Mouse (Mus musculus): ENCODE results near the gene Foxn3. TPM values are rescaled to one million over a fixed set of nuclear protein-coding genes. Genes with fewer than 3 reads are reported as not detected.

The Foxn3 gene
- polyA plus RNA-seq, 1 experiment = 71.3 TPM

DNA sequence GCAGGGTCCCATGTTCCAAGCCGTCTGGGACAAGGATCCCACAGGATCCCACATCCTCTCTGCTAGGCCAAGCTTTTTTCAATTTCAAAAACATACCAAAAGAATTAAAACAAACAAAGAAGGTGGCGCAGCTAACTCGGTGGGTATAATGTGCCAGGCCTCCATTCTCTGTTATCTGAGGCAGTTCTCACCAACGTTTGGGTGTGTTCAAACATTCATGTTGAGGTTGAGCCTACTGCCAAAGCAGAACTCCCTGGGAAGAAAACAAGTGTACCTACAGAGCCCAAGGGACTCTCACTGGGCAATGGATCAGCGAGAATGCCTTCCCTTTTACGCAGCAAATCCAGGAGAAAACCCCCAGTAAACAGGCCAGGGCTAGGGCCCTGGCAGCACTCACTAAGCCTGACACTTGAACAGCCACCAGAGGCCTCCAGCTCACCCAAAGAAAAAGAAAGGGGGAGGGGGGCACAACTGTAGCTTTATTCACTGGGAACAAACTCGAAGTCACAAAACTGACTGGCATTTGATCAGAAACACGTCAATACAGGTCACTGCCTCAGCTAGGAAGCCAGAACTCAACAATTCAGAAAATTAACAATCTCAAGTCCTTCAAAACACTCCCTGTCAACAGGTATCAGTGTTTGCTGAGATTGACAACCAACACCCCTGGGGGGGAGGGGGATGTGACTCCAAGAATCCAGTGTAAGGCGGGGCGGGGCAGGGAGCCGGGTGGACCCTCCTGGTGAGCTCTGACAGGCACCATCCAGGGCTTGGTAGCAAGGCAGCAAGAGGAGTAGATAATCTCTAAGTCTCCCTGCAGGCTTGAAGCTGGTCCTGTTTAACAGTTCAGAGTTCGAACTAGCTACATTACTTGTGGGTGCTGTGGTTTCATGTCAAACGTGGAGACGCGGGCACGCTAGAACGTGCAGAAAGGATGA, 177.2 kb downstream of the Foxn3 start:
- WGBS = 86% methylated on average over 17 of the region's 17 CpGs
- Histone ChIP-seq H3K4me1 (replicated peaks; ENCODE audit: control insufficient read depth, insufficient read depth, low read length) (peaks cover 5% of the 10 kb centered on the region), H3K36me3 (ENCODE audit: control insufficient read depth, insufficient read depth, low read length) (peaks cover 3% of the 10 kb centered on the region; the same call in 1 of the 2 replicates), H3K27me3 (ENCODE audit: control insufficient read depth, insufficient read depth, low read length) (no peaks in the 10 kb centered on the region), H3K27ac (ENCODE audit: control insufficient read depth, insufficient read depth, low read length) (no peak overlapping the region), H3K4me3 (ENCODE audit: control insufficient read depth, insufficient read depth, low read length) (no peak overlapping the region)
- DNase-seq = no peak
- TF ChIP-seq CTCF (IDR thresholded peaks at IDR 0.05; ENCODE audit: borderline replicate concordance, control insufficient read depth, extremely low read depth, insufficient read depth, low read length, poor library complexity) (no peak), POLR2A (IDR thresholded peaks at IDR 0.05; ENCODE audit: control insufficient read depth, extremely low read depth, insufficient read depth, low read length, poor library complexity) (no peak)

DNA sequence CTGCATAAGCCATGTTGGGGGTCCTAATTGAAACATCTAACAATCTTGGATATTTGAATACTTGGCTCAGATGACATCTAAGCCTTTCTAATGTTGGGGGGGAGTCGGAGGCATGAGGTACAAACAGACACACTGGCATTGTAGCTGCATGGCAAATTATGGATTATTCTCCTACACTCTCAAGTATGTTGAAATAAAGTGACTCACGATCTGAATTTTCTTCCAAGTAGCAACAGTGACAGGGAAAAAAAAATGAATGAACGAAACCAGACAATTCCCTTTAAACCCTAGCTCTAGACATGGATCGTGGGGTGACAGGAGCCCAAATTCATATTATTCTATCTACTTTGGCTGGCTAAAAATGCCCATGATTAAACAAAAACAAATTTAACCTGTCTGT, 178.3 kb downstream of the Foxn3 start:
- peaks cover 3% of the 10 kb centered on the region; the same call in 1 of the 2 replicates for H3K36me3 ChIP-seq (ENCODE audit: control insufficient read depth, insufficient read depth, low read length)
- no peak overlapping the region for H3K4me3 ChIP-seq (ENCODE audit: control insufficient read depth, insufficient read depth, low read length)
- peaks cover 9% of the 10 kb centered on the region for H3K4me1 ChIP-seq (replicated peaks; ENCODE audit: control insufficient read depth, insufficient read depth, low read length)
- H3K27ac ChIP-seq (ENCODE audit: control insufficient read depth, insufficient read depth, low read length) = no peak overlapping the region
- DNase-seq = no peak
- no peak for TF ChIP-seq POLR2A (IDR thresholded peaks at IDR 0.05; ENCODE audit: control insufficient read depth, extremely low read depth, insufficient read depth, low read length, poor library complexity)
- TF ChIP-seq CTCF (IDR thresholded peaks at IDR 0.05; ENCODE audit: borderline replicate concordance, control insufficient read depth, extremely low read depth, insufficient read depth, low read length, poor library complexity) = no peak
- WGBS = 95% methylated on average over 4 of the region's 4 CpGs
- no peaks in the 10 kb centered on the region for H3K27me3 ChIP-seq (ENCODE audit: control insufficient read depth, insufficient read depth, low read length)

DNA sequence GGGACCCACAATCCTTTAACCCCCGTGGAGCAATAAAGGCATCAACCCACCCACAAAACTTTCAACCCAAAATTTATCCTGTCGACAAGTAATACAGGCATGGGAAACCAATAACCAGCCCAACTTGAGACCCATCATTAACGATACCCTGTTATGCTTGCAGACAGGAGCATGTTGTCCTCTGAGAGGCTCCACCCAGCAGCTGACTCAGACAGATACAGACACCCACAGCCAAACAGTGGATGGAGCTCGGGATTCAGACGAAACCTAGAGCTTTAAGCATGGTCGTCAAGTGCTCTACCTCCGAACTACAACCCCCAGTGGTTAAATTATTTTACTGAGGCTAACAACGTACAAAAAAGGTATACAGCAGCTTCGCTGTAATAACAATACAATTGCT, 182.1 kb downstream of the Foxn3 start:
- DNase-seq = no peak
- Histone ChIP-seq H3K27me3 (ENCODE audit: control insufficient read depth, insufficient read depth, low read length) (no peaks in the 10 kb centered on the region), H3K4me1 (replicated peaks; ENCODE audit: control insufficient read depth, insufficient read depth, low read length) (peaks cover 9% of the 10 kb centered on the region), H3K27ac (ENCODE audit: control insufficient read depth, insufficient read depth, low read length) (no peak overlapping the region), H3K4me3 (ENCODE audit: control insufficient read depth, insufficient read depth, low read length) (no peak overlapping the region), H3K36me3 (ENCODE audit: control insufficient read depth, insufficient read depth, low read length) (no peaks in the 10 kb centered on the region)
- 84% methylated on average over 9 of the region's 9 CpGs for WGBS
- TF ChIP-seq CTCF (IDR thresholded peaks at IDR 0.05; ENCODE audit: borderline replicate concordance, control insufficient read depth, extremely low read depth, insufficient read depth, low read length, poor library complexity) (no peak), POLR2A (IDR thresholded peaks at IDR 0.05; ENCODE audit: control insufficient read depth, extremely low read depth, insufficient read depth, low read length, poor library complexity) (no peak)

- Histone ChIP-seq H3K4me3 (ENCODE audit: control insufficient read depth, insufficient read depth, low read length) (no peak overlapping the region), H3K27me3 (ENCODE audit: control insufficient read depth, insufficient read depth, low read length) (no peaks in the 10 kb centered on the region), H3K27ac (ENCODE audit: control insufficient read depth, insufficient read depth, low read length) (no peak overlapping the region), H3K4me1 (replicated peaks; ENCODE audit: control insufficient read depth, insufficient read depth, low read length) (peaks cover 9% of the 10 kb centered on the region), H3K36me3 (ENCODE audit: control insufficient read depth, insufficient read depth, low read length) (no peaks in the 10 kb centered on the region)
- WGBS = 29% methylated on average over 4 of the region's 4 CpGs
- DNase-seq = peak; percentile 14
- no peak for TF ChIP-seq CTCF (IDR thresholded peaks at IDR 0.05; ENCODE audit: borderline replicate concordance, control insufficient read depth, extremely low read depth, insufficient read depth, low read length, poor library complexity)
- no peak for TF ChIP-seq POLR2A (IDR thresholded peaks at IDR 0.05; ENCODE audit: control insufficient read depth, extremely low read depth, insufficient read depth, low read length, poor library complexity)
Observed at GRCm38 (mm10) chr12:99380855-99381262, 182.5 kb downstream of the Foxn3 start.

DNA sequence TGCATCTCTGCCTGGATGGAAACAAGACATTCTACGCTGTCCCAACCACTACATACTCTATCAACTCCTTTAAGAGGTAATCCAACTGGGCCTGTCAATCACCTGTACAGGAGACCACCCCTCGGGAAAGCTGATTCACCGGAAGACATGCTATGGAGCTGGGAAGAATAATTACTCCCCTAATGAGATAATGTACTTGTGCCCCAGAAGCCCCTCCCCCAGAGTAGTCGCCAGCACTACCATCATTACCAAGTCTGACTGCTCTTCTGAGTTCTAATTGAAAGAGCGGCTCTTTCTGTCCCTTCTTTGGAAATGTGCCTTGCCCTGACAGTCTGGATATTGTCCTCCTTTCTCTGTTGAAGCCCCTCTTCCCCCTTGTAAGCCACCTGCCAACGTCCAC, 183.3 kb downstream of the Foxn3 start:
- peaks cover 9% of the 10 kb centered on the region for H3K4me1 ChIP-seq (replicated peaks; ENCODE audit: control insufficient read depth, insufficient read depth, low read length)
- no peak for TF ChIP-seq CTCF (IDR thresholded peaks at IDR 0.05; ENCODE audit: borderline replicate concordance, control insufficient read depth, extremely low read depth, insufficient read depth, low read length, poor library complexity)
- no peak for TF ChIP-seq POLR2A (IDR thresholded peaks at IDR 0.05; ENCODE audit: control insufficient read depth, extremely low read depth, insufficient read depth, low read length, poor library complexity)
- no peaks in the 10 kb centered on the region for H3K36me3 ChIP-seq (ENCODE audit: control insufficient read depth, insufficient read depth, low read length)
- WGBS = 96% methylated on average over 6 of the region's 6 CpGs
- DNase-seq = no peak
- H3K4me3 ChIP-seq (ENCODE audit: control insufficient read depth, insufficient read depth, low read length) = no peak overlapping the region
- H3K27me3 ChIP-seq (ENCODE audit: control insufficient read depth, insufficient read depth, low read length) = no peaks in the 10 kb centered on the region
- no peak overlapping the region for H3K27ac ChIP-seq (ENCODE audit: control insufficient read depth, insufficient read depth, low read length)

GRCm38 (mm10) chr12:99378284-99378683, 185.1 kb downstream of the Foxn3 start:
- peaks cover 9% of the 10 kb centered on the region for H3K4me1 ChIP-seq (replicated peaks; ENCODE audit: control insufficient read depth, insufficient read depth, low read length)
- TF ChIP-seq POLR2A (IDR thresholded peaks at IDR 0.05; ENCODE audit: control insufficient read depth, extremely low read depth, insufficient read depth, low read length, poor library complexity) (no peak), CTCF (IDR thresholded peaks at IDR 0.05; ENCODE audit: borderline replicate concordance, control insufficient read depth, extremely low read depth, insufficient read depth, low read length, poor library complexity) (no peak)
- no peak overlapping the region for H3K27ac ChIP-seq (ENCODE audit: control insufficient read depth, insufficient read depth, low read length)
- WGBS = 94% methylated on average over 8 of the region's 8 CpGs
- DNase-seq = no peak
- H3K36me3 ChIP-seq (ENCODE audit: control insufficient read depth, insufficient read depth, low read length) = no peaks in the 10 kb centered on the region
- H3K4me3 ChIP-seq (ENCODE audit: control insufficient read depth, insufficient read depth, low read length) = no peak overlapping the region
- no peaks in the 10 kb centered on the region for H3K27me3 ChIP-seq (ENCODE audit: control insufficient read depth, insufficient read depth, low read length)

All from thymus, adult 2 months (tissue).